Mouse (Mus musculus) ES-E14 (cell line): Measurements from ENCODE around the gene Nr2c2ap. TPM values are rescaled to one million over a fixed set of nuclear protein-coding genes. Genes with fewer than 3 reads are reported as not detected.

ENCODE experiments used
- DNase-seq: peaks from one replicate; pipeline ENCODE4 v3.0.0-alpha.2; 2013; ENCODE audit warnings: low read depth, low spot score
- H3K27ac ChIP-seq: 2 replicates; pipeline ENCODE4 v1.5.1; 2012; ENCODE audit warnings: low read depth, mild to moderate bottlenecking, low read length, moderate library complexity, mixed read lengths; ENCODE audit not compliant: poor library complexity, insufficient read depth, severe bottlenecking
- H3K36me3 ChIP-seq: 2 replicates; pipeline ENCODE4 v1.6.1; 2012; ENCODE audit warnings: mild to moderate bottlenecking, low read length, moderate library complexity, mixed read lengths; ENCODE audit not compliant: control insufficient read depth, poor library complexity, insufficient read depth, severe bottlenecking
- H3K4me1 ChIP-seq, 2 experiments: fragments of 150-350 bp in 1 of 2; sonication (generic) in 1 of 2; 2 replicates each; pipeline ENCODE4 v1.6.1; 2012; ENCODE audit warnings: low read length in 2 of 2, mild to moderate bottlenecking in 1 of 2, mixed read lengths in 1 of 2; ENCODE audit not compliant: control insufficient read depth in 2 of 2, insufficient read depth in 2 of 2, poor library complexity in 1 of 2
- H3K4me3 ChIP-seq, 2 experiments: fragments of 150-350 bp in 1 of 2; sonication (generic) in 1 of 2; 2 replicates each; pipeline ENCODE4 v1.5.1; 2012; ENCODE audit warnings: low read length in 2 of 2, low read depth in 1 of 2, mild to moderate bottlenecking in 1 of 2, mixed read lengths in 1 of 2; ENCODE audit not compliant: insufficient read depth in 1 of 2, poor library complexity in 1 of 2, severe bottlenecking in 1 of 2
- H3K9ac ChIP-seq: 2 replicates; pipeline ENCODE4 v1.6.1; 2012; ENCODE audit warnings: low read depth, mild to moderate bottlenecking, low read length, mixed read lengths; ENCODE audit not compliant: poor library complexity, insufficient read depth, severe bottlenecking
- H3K9me3 ChIP-seq: fragments of 150-350 bp; sonication (generic); 2 replicates; pipeline ENCODE4 v1.6.1; 2012; ENCODE audit warnings: low read depth, mild to moderate bottlenecking, low read length; ENCODE audit not compliant: control insufficient read depth, insufficient read depth
- CHD2 ChIP-seq: IDR thresholded peaks from 2 replicates; pipeline ENCODE4 v1.6.1; 2014; ENCODE audit warnings: mild to moderate bottlenecking, low read depth, low read length, inconsistent platforms
- HCFC1 ChIP-seq: IDR thresholded peaks from 2 replicates; pipeline ENCODE4 v1.6.1; 2012; ENCODE audit warnings: low read length, inconsistent platforms, borderline replicate concordance; ENCODE audit not compliant: insufficient read depth
- MAFK ChIP-seq: IDR thresholded peaks from 2 replicates; pipeline ENCODE4 v1.6.1; 2014; ENCODE audit warnings: mild to moderate bottlenecking, low read depth, low read length, inconsistent platforms; ENCODE audit not compliant: insufficient read depth
- ZC3H11A ChIP-seq: IDR thresholded peaks from 2 replicates; pipeline ENCODE4 v1.6.1; 2012; ENCODE audit warnings: low read depth, mild to moderate bottlenecking, inconsistent platforms, low read length, borderline replicate concordance
- ZNF384 ChIP-seq: IDR thresholded peaks from 2 replicates; pipeline ENCODE4 v1.6.1; 2012; ENCODE audit warnings: low read depth, low read length, inconsistent platforms
- in situ Hi-C, 2 experiments: fragments of 600-800 bp; cut with MboI; formaldehyde crosslinking; loops; one replicate each; pipeline ENCODE4 v1.15.1; 2025; ENCODE audit warnings: low sequenced_read_pairs in 2 of 2, inconsistent platforms in 1 of 2; ENCODE audit not compliant: unreplicated experiment in 2 of 2
- total RNA-seq: library from RNA; depleted of rRNA; stranded (reverse); fragments of 300-350 nt; gene quantifications from 2 replicates; pipeline ENCODE4 v1.2.3, GENCODE M21; 2012; rRNA removed

The Nr2c2ap gene
- total RNA-seq, 1 experiment = 10.4 TPM

- Histone ChIP-seq H3K9me3 (no peaks in the 10 kb centered on the region), H3K27ac (no peak overlapping the region), H3K36me3 (no peaks in the 10 kb centered on the region; the same call in 1 of the 2 replicates), H3K4me1 (peaks cover 0 to 4% of the 10 kb centered on the region in 2 experiments; a peak in 1 of 4 replicates), H3K4me3 (no peak overlapping the region), H3K9ac (no peak overlapping the region)
- DNase-seq = no peak
- in situ Hi-C loops = no loop called here
- TF ChIP-seq MAFK (no peak), HCFC1 (no peak), ZC3H11A (no peak), ZNF384 (no peak), CHD2 (no peak)
Measured at GRCm38 (mm10) chr8:70183194-70183593, 52.1 kb downstream of the Nr2c2ap start.

Other genes with a start within 250 kb of the Nr2c2ap start
- 7.3 and 10.7 TPM in 2 replicates for gene Cilp2, start 243.6 kb upstream of the Nr2c2ap start, total RNA-seq
- gene Tssk6, start 229.1 kb upstream of the Nr2c2ap start, total RNA-seq = 2.5 and 4.0 TPM in 2 replicates
- 146 and 243 TPM in 2 replicates for gene Ndufa13, start 228.8 kb upstream of the Nr2c2ap start, total RNA-seq
- 7.0 and 8.5 TPM in 2 replicates for gene Yjefn3, start 228.6 kb upstream of the Nr2c2ap start, total RNA-seq
- 139 and 148 TPM in 2 replicates for gene Gatad2a, start 134.9 kb upstream of the Nr2c2ap start, total RNA-seq
- 82.4 and 124 TPM in 2 replicates for gene Mau2, start 88.6 kb upstream of the Nr2c2ap start, total RNA-seq
- gene Sugp1, start 88.5 kb upstream of the Nr2c2ap start, total RNA-seq = 38.5 and 38.8 TPM in 2 replicates
- 2.0 and 2.5 TPM in 2 replicates for gene Tm6sf2, start 58.4 kb upstream of the Nr2c2ap start, total RNA-seq
- 2.2 and 4.8 TPM in 2 replicates for gene Hapln4, start 47.9 kb upstream of the Nr2c2ap start, total RNA-seq
- gene Ncan, start 10.5 kb upstream of the Nr2c2ap start, total RNA-seq = 4.3 and 9.2 TPM in 2 replicates
- 10.4 and 11.2 TPM in 2 replicates for gene Rfxank, start 7.8 kb downstream of the Nr2c2ap start, total RNA-seq
- 30.0 and 31.2 TPM in 2 replicates for gene Borcs8, start 8.2 kb downstream of the Nr2c2ap start, total RNA-seq
- 3.6 and 5.4 TPM in 2 replicates for gene Mef2b, start 8.4 kb downstream of the Nr2c2ap start, total RNA-seq
- gene Tmem161a, start 41.0 kb downstream of the Nr2c2ap start, total RNA-seq = 73.9 and 116 TPM in 2 replicates
- 5.8 and 7.5 TPM in 2 replicates for gene Slc25a42, start 81.0 kb downstream of the Nr2c2ap start, total RNA-seq
- gene Sugp2, start 102.9 kb downstream of the Nr2c2ap start, total RNA-seq = 45.5 and 57.6 TPM in 2 replicates
- 58.9 and 61.8 TPM in 2 replicates for gene Armc6, start 103.1 kb downstream of the Nr2c2ap start, total RNA-seq
- 34.4 and 39.0 TPM in 2 replicates for gene Homer3, start 151.5 kb downstream of the Nr2c2ap start, total RNA-seq
- gene Ddx49, start 171.2 kb downstream of the Nr2c2ap start, total RNA-seq = 71.0 and 73.3 TPM in 2 replicates
- 101 and 112 TPM in 2 replicates for gene Cope, start 171.2 kb downstream of the Nr2c2ap start, total RNA-seq
- 1.9 and 4.7 TPM in 2 replicates for gene Cers1, start 184.4 kb downstream of the Nr2c2ap start, total RNA-seq
- 7.5 and 24.5 TPM in 2 replicates for gene Gdf1, start 198.5 kb downstream of the Nr2c2ap start, total RNA-seq
- gene Upf1, start 221.9 kb downstream of the Nr2c2ap start, total RNA-seq = 54.7 and 57.6 TPM in 2 replicates
- gene Comp, start 242.2 kb downstream of the Nr2c2ap start, total RNA-seq = 1.2 and 1.4 TPM in 2 replicates